Mouse (Mus musculus): ENCODE results near the gene Prep.

- TF ChIP-seq CTCF (IDR thresholded peaks at IDR 0.05; ENCODE audit: low read depth): no peak
- no peak for TF ChIP-seq EP300 (optimal IDR thresholded peaks at IDR 0.05)
Measured at GRCm38 (mm10) chr10:45048622-45049021, 18.4 kb upstream of the Prep start.
